Mouse (Mus musculus): ENCODE measurements around the gene Ep400. TPM values are rescaled to one million over a fixed set of nuclear protein-coding genes. Genes with fewer than 3 reads are reported as not detected.
A peak's percentile ranks its signal among the peaks of the same experiment; 100 is the strongest.
"Not testable (repeated sequence)": the region's sequence is repeated elsewhere in the genome, so short reads cannot be mapped to it uniquely, and the experiment has no call there.

Gene Ep400
- total RNA-seq, 4 experiments from 2014 or later, result 18.9 to 23.7 (median 22.2) TPM

DNA sequence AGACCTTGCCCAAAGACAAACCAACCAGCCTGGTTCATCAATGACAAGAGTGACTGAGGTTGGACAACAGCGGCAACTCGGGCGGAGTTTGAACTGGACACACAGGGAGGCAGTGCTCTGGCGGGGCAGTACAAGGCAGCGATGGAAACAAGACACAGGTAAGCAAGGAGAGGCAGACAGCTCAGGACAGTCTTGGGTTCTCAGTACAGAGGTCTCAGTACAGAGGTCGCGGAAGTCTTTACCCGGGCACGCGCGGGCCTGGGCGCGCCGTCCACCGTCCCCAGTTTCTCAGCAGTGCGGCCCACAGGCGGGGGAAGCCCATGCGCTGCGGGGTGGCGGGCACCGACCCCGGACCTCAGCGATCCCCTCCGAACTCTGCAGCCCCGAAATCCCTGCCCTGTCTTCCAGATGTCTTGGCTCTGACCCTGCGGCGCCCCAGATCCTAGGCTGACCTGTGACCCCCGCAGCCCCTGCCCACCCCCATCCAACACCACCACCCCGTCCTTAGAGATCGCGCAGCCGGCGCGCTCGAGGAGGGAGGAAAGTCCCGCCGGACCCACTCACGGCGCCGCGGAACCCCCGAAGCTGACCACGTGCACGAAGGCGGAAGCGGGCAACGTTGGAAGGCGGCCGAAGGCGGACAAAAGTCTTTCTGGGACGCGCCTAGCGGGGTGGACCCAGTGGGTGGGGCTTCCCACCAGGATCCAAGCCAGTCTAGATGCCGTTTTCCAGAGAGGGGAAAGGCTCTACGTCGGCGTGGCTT is 9.7 kb upstream of the Ep400 start, which contains the start of gene Pus1:
Gene Pus1, minus strand, starts transcription at position 662 of the 763 bp plus-strand sequence.
- DNase-seq (ENCODE audit: low spot score in 2 of 2), result peak; percentile 86 to 88

DNA sequence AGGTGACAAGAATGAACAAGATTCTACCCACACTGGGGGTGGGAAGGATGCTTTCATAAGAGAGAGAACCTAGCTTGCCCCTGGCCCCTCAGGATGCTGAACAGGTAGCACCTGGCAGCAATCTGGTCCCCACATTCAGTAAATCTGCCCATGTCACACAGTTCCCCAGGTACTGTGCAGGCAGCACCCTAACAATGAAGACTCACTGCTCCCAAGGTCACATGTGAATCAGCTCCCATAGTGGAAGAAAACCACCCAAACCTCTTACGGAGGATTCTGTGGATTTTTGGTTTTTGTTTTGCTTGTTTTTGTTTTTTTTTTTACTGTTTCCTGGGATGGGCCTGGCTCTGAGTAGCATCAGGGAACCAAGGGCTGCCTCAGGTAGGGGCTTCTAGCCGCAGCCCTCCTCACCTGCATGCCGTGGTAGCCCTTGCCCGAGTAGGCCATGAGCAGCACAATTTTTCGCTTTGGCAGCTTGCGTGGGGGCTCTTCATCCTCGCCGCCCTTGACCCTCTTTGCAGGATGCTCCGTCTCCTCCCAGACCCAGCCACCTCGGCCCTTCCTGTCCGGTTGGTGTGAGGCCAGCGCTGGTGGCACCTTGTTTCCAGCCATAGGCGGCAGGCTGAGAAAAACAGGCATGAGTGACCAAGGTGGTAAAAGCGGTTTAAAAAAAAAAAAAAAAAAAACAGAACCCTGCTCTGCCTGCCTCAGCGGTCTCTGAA is 8.9 kb upstream of the Ep400 start:
- no peak for DNase-seq (ENCODE audit: low spot score in 2 of 2)

DNA sequence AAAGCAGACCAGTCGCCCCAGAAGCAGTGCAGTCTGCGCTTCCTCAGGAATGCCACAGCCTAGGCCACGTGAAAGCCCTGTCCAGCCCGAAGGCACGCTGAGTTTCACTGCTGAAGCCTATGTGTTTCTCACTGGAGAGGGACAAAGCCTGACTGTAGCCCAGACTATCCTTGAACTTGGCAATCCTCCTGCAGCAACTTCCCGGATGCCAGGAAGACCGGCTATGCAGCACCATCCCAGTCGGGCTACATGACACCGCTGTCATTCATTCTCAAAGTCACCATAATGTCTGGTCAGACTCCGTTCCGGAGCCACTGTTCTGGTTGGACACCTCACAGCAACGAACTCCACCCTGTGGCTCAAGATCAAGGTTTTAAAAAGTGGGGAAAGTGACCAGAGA is 7.7 kb upstream of the Ep400 start:
- DNase-seq (ENCODE audit: low spot score in 2 of 2), result no peak

DNA sequence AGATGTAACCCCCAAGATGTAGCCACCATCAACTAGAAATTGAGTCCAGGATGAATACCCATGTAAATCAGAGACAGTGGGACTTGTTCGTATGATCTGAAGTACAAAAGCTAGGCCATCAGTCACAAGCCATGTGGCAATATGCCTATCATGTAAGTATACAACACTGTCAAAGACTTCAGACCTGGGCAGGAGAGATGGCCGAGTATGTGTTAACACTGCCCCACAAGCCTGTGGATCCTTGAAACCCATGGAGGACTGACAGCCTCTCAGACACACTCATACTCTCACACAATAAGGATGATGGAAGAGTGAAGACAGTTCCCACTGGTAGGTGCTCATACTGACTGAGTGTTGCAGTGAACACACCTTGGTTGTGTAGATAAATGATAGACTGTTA is 5.6 kb upstream of the Ep400 start:
- DNase-seq (ENCODE audit: low spot score in 2 of 2), result no peak

DNA sequence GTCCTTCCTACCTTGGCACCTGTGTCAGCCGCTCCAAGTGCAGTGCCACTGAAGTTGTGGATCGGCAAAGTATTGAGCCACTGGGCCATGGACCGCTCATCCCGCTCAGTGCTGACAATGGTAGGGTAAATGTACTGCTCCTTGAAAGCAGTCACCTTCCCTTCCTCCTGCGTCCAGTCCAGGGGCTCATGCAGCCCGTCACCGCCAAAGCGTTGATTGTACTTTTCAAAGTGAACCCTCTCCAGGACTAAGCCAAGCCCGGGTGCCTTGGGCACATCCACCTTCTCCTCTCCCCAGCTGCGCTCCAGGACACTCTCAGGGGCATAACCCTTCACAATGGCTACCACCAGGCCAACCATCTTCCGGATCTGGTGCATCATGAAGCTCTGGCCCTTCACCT is 4.0 kb upstream of the Ep400 start:
- DNase-seq (ENCODE audit: low spot score in 2 of 2), result no peak

DNA sequence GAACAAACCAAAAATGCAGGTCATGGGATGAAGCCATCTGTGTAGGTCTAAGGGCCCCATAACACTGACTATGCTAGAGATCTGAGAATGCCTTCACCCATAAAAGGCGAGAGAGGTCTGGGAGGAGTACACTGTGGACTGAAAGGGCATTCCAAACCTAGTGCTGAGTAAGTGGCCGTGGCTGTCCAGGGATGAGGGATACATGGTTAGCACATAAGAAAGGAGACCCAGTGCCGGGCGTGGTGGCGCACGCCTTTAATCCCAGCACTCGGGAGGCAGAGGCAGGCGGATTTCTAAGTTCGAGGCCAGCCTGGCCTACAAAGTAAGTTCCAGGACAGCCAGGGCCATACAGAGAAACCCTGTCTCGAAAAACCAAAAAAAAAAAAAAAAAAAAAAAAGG is 2.4 kb upstream of the Ep400 start:
- DNase-seq (ENCODE audit: low spot score in 2 of 2), result not testable (repeated sequence)

DNA sequence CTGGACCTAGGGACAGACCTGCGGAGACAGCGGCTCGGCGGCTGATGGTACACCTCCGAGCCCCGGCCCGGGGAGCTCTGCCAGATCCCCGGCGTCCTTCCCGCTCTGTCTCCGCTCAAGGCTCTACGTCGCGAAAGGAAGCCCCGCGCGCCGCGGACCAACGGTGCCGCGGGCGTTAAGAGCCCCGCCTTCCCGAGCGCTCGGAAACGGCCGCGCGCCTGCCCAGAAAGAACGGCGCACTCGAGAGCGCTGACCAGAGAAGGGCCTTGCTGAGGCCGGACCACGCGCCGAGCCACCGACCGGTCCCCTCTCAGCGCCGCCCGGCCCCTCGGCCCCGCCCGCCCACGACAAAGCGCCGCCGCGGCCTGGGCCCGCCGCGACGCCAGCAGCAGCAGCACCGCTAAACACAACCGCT is 479 bp downstream of the Ep400 start:
- peak; percentile 29 to 31 for DNase-seq (ENCODE audit: low spot score in 2 of 2)

DNA sequence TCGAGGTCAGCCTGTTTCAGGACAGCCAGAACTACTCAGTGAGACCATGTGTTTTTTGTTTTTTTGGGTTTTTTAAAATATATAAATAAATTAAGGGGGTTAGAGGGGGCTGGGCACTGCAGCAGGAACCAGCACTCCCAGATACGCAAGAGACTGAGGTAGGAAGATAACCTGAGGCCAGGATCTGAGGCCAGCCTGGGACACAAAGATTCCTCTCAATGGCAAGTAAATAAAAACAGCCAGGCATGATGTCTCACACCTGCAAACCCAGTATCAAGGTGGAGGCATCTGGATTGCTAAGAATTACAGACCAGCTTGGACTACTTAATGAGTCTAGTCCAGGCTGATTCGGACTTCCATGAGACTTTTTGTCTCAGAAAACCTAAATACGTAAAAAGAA is 1.2 kb downstream of the Ep400 start:
- no peak for DNase-seq (ENCODE audit: low spot score in 2 of 2)

DNA sequence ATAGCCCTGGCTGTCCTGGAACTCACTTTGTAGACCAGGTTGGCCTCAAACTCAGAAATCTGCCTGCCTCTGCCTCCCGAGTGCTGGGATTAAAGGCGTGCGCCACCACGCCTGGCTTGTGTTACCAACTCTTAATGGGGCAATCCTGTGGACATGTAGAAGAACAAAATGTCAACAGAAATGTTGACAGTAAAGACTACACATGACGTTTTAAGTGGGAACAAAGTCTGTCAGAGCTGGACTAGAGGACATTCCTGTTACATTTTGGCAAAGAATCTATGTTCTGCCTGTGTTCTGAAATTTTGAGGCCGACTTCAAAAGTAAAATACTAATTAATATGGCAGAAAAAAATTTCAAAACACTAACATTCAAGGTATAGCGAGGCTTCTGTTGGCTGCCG is 6.6 kb downstream of the Ep400 start:
- DNase-seq (ENCODE audit: low spot score in 2 of 2), result no peak

DNA sequence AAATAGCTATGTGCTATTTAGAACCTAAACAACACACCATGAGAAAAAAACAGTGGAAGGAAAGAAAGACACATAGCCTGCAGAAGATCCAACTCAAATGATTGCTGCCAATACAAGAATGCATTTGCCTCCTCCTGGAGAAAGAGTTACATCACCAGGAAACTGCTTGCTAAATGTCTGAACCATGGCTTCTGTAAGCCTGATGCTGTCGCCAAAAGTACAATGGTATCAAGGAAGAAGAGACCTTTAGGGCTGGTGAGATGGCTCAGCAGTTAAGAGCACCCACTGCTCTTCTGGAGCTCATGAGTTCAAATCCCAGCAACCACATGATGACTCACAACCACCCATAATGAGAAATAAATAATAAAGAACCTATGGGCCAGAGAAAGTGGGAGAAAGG is 25.5 kb downstream of the Ep400 start:
- DNase-seq (ENCODE audit: low spot score in 2 of 2), result no peak

DNA sequence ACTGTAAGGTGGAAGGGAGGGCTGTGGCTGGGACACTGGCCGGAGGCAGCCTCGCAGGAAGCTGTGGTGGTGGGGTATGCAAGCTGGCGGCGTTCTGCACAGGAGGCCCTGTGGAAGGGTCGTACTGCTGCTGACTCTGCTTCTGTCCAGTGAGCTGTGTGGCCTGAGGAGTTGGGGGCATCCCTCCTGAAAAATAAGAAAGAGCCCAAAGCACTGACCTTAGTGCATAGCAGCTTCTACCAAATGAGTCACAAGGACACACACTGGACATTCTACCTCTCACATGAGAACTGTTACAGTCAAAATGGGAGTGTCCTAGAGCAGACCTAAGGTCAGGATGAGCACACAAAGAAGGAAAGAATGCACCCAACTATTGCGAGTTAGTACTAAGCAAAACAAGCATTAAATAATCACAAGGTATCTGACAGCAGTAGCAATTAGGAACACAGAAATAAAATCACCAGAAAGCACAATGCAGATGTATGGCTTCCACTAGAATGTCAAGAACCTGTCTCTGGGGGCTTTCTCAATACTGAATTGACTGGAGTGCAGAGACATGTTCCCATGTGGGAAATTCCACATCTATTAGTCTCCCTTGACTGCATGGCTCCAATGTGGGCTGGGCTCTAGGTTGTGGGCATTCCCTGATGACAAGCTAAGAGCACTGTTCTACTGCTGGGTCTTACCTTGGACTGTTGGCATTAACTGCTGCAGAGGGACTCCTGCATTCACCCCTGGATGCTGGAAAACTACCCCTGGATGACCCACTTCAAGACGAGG is 30.8 kb downstream of the Ep400 start:
- DNase-seq (ENCODE audit: low spot score in 2 of 2), result no peak

DNA sequence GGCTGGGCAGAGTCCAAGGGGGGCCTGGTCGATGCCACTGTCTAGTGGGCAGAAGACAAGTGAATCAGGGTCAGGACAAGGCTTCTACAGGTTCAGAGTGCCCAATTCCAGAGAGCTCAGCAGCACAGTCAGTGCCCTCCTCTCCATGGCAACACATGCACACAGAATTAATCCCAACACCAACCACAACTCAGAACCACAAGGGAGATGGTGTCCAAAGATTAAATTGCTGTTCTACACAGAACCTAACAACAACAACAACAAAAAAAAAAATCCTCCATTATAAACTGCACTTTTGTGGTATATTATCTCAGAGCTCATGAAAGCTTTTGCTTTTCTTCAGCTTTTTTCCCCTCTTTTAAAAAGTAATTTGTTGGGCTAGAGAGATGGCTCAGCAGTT is 34.9 kb downstream of the Ep400 start:
- no peak for DNase-seq (ENCODE audit: low spot score in 2 of 2)

DNA sequence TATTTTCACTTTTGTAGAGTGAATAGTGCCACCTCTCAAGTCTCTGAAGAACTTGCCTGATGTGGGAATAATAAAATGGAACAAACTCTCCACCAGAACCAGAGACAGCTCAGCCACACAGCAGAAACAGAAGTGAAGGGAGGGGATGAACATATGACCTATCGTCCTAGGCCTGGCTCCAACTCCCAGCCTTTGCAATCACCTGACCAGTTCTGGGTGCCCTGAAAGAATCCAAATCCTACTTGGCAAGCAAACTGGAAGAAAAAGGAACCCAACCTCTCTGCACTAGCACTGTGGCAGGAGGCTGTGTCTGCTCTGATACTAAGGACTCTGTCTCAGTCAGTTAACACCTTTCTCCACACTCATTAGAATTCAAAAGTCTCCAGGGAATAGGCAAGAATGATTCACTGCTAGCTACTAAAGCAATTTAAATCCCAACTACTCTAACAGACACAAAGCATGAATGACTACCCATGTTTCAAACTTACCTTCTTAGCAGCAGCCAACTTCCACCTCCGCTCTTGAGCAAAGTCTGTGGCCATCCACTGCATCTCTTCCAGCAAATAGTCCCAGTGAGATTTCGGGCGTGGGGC is 37.2 kb downstream of the Ep400 start:
- no peak for DNase-seq (ENCODE audit: low spot score in 2 of 2)

DNA sequence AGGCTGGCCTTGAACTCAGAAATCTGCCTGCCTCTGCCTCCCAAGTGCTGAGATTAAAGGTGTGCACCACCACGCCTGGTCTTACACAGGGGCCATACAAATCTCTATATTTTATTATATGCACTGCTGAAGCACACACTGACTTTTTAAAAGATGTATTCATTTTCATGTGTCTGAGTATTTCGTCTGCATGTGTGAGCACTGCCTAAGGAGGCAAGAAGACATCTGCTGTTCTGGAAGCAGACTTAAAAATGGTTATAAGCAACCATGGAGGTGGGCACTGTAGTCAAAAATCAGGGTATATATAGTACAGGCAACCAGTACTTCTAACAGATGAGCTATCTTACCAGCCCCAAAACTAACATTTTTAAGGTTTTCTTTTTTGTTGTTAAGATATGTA is 39.3 kb downstream of the Ep400 start:
- DNase-seq (ENCODE audit: low spot score in 2 of 2), result no peak

DNA sequence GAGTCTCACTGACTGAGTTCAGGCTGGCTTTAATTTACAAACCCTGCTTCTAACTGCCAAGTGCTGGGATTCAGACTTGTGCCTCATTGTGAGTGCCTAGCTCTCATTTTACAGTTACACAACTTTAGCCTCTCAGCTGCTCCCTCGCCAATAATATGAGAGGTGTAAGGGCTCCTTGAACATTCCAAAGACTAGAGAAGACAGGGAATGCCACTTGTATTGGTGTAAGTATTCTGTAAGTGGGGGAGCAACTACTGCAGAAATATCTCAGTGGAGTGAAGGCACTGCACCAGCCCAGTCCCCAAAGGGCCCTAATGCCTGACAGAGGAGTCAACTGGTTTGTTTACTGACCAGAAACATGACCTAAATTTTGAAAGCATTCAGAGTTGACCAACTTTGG is 42.7 kb downstream of the Ep400 start:
- no peak for DNase-seq (ENCODE audit: low spot score in 2 of 2)

DNA sequence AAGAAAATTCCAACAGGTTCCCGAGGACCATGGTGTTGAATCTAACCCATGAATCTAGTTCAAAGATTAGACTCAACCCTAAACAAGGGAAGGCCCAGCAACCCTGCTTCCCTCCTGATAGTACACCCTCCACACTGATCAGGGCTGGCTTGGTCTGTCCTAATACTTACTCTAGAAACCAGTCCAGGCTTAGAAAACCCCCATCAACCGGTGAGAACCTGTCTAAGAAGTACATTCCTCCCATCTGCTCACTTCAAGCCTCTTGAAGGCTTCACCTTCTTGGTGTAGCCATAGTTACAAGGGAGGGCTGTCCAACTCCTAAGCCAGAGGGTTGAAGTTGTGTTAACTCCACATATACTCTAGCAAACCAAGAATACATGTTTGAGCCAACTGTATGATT is 47.0 kb downstream of the Ep400 start:
- DNase-seq (ENCODE audit: low spot score in 2 of 2), result no peak

DNA sequence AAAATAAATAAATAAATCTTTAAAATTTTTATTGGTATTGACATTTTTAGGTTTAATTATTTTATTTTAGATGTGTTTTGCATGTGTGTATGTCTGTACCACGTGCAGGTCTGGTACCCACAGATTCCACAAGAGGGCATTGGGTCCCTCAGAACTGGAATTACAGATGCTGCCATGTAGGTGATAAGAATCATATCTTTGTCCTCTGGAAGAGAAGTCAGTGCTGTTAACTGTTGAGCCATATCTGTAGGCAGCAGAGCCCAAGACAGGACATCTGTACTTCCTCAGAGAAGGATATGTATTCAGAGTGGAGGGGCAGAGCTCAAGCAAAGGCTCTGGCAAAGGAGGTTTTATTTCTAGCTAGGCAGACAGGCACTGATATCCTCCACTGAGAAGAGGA is 49.1 kb downstream of the Ep400 start:
- DNase-seq (ENCODE audit: low spot score in 2 of 2), result not testable (repeated sequence)

DNA sequence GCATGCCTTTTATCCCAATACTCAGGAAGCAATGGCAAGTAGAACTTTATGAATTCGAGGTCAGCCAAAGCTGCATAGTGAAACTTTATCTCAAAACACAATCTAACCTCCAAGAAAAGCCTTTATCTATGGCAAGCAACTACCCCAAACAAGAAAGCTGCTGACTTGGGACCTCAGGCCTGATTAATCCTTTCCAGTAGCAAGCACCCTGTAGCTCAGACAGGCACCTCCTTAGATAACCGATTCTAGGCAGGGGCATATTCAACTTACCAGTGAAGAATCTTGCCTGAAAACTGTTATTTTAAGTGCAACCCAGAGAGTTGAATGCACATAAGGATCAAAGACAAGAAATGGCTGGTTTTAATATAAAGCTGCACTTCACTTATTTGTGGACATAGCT is 59.1 kb downstream of the Ep400 start:
- no peak for DNase-seq (ENCODE audit: low spot score in 2 of 2)

DNA sequence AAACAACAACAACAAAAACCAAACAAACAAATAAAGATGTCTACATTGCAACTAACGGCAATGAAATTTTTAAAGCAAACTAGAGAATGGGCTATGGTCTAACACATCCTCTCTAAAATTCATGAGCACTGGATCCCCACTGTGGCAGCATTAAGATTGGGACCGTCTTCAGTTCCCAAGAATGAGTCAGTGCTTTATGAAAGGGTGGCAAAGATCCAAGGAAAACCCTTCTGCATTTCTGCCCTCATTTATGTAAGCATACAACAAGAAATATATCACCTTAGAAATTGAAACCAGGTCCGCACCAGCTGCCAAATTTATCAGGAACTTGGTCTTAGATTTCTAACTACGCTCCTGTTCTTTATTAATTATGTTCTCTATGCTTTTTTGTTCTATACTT is 61.3 kb downstream of the Ep400 start:
- no peak for DNase-seq (ENCODE audit: low spot score in 2 of 2)

DNA sequence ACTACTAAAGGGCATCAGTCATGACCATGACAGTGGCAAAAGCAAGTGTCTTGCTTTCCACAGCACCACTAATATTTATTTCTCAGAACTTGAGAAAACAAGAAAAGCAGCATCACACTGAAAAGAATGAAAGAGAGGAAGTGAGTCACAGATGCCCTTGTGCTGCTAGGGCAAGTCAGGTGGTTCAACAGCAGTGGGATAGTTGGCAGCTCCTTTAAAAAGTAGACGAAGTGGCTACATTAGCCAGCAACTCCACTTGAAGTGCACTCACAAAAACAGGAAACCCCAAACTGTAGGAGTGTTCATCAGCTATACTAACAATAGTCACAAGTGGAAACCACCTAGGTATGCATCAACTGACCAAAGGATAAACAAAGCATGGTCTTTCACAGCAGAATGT is 66.5 kb downstream of the Ep400 start:
- no peak for DNase-seq (ENCODE audit: low spot score in 2 of 2)

DNA sequence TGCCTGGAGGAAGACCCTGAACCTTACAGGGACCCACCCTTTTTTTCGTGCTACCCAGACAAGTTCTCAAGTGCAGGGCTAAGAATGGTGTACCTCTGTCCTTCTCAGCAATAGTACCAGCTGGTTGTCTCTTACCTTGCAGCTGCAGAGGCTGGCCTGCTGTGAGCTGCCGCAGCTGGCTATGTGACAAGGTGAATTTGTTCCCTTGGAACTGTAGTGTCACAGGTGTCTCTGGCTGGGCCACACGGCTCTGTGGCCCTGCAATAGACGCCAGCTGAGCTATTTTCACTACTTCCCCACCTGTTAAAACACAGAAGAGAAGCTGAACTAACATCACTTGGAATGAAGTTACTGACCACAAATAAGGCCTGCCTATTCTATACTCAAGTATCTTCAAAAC is 71.9 kb downstream of the Ep400 start:
- DNase-seq (ENCODE audit: low spot score in 2 of 2), result no peak

DNA sequence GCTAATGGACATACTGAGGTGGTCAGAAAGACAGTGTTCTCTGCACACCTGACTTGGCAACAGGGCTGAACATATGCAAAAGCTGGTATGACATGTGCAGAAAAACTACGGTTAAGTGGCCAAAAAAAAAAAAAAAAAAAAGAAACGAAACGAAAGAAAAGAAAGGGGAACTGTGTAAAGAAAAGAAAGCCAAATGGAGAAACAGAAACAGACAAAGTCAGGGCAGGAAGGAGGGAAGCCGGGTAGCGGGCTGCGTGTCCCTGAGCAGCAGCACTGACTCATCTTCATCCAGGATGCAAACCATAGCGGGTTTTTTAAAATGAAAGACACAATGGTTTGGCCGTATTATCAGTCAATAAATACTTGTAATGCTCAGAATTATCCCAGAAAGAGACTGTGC is 88.5 kb downstream of the Ep400 start:
- no peak for DNase-seq (ENCODE audit: low spot score in 2 of 2)
